Mouse (Mus musculus) heart, postnatal 0 days (tissue): Measurements from ENCODE around the gene Prol1. TPM values are rescaled to one million over a fixed set of nuclear protein-coding genes. Genes with fewer than 3 reads are reported as not detected.

Source experiments
- ATAC-seq: fragments of 200-750 bp; cut with Nextera tagmentation; 2 replicates; pipeline ENCODE4 v1.8.0; 2017; ENCODE audit warnings: low read depth, moderate number of reproducible peaks, moderate library complexity; ENCODE audit not compliant: insufficient read depth
- DNase-seq: peaks from one replicate; pipeline ENCODE4 v3.0.0-alpha.2; 2016; ENCODE audit warnings: low spot score
- H3K27ac ChIP-seq: fragments of 300-500 bp; sonication (generic); 2 replicates; pipeline ENCODE4 v1.5.1; 2014; ENCODE audit warnings: low read depth, mild to moderate bottlenecking
- H3K27me3 ChIP-seq: fragments of 300-500 bp; sonication (generic); 2 replicates; pipeline ENCODE4 v1.6.1; 2014; ENCODE audit warnings: low read length, mixed read lengths; ENCODE audit not compliant: control insufficient read depth, insufficient read depth
- H3K36me3 ChIP-seq: fragments of 300-500 bp; sonication (generic); replicated peaks from 2 replicates; pipeline ENCODE4 v1.6.1; 2014; ENCODE audit warnings: low read length, mixed read lengths; ENCODE audit not compliant: control insufficient read depth, insufficient read depth
- H3K4me1 ChIP-seq: fragments of 300-500 bp; sonication (generic); 2 replicates; pipeline ENCODE4 v1.6.1; 2014; ENCODE audit warnings: antibody characterized with exemption; ENCODE audit not compliant: control insufficient read depth, insufficient read depth
- H3K4me2 ChIP-seq: fragments of 300-500 bp; sonication (generic); 2 replicates; pipeline ENCODE4 v1.6.1; 2014; ENCODE audit warnings: low read depth, mild to moderate bottlenecking, low read length, moderate library complexity
- H3K4me3 ChIP-seq: fragments of 300-500 bp; sonication (generic); 2 replicates; pipeline ENCODE4 v1.5.1; 2014; ENCODE audit warnings: low read depth, low read length
- H3K9ac ChIP-seq: fragments of 300-500 bp; sonication (generic); replicated peaks from 2 replicates; pipeline ENCODE4 v1.6.1; 2014; ENCODE audit warnings: low read depth, low read length, mixed read lengths
- H3K9me3 ChIP-seq: fragments of 300-500 bp; sonication (generic); replicated peaks from 2 replicates; pipeline ENCODE4 v1.6.1; 2016; ENCODE audit warnings: low read length; ENCODE audit not compliant: control insufficient read depth
- CTCF ChIP-seq: IDR thresholded peaks from 2 replicates; pipeline ENCODE4 v1.5.1; 2016; ENCODE audit warnings: antibody characterized with exemption, control low read depth, low read depth
- EP300 ChIP-seq: IDR thresholded peaks from 2 replicates; pipeline ENCODE4 v1.6.1; 2016; ENCODE audit warnings: antibody characterized with exemption, low read depth
- WGBS: fragments of 180-500 bp; shearing (Covaris S2); extraction: QIAGEN DNeasy Blood & Tissue Kit; methylation state at CpG from one replicate; pipeline ENCODE4 v1.1.7; 2014; 5-methylcytosine and 5-hydroxymethylcytosine counted together
- polyA plus RNA-seq: library from polyadenylated mRNA; unstranded; fragments of >200 nt; fragmentation: Nextera tagmentation; extraction: Ambion mirVana; gene quantifications from 2 replicates; pipeline ENCODE4 v1.2.1, GENCODE M21; 2015
- total RNA-seq: library from RNA; depleted of rRNA; stranded (reverse); fragments of >200 nt; gene quantifications from 2 replicates; pipeline ENCODE4 v1.2.3, GENCODE M21; 2014; ENCODE audit warnings: low replicate concordance; rRNA removed

The Prol1 gene
- total and polyA plus RNA-seq, 2 experiments from 2014 or later, result not detected

- H3K36me3 ChIP-seq, result no peaks in the 10 kb centered on the region
- H3K9ac ChIP-seq, result no peak overlapping the region
- no peak for DNase-seq
- 45% methylated on average over 6 of the region's 6 CpGs for WGBS
- ATAC-seq, result no peak
- no peak overlapping the region for H3K27ac ChIP-seq
- no peak for TF ChIP-seq EP300
- H3K27me3 ChIP-seq, result no peaks in the 10 kb centered on the region
- no peaks in the 10 kb centered on the region for H3K4me1 ChIP-seq
- H3K9me3 ChIP-seq, result no peaks in the 10 kb centered on the region
- no peak overlapping the region for H3K4me3 ChIP-seq
- no peak overlapping the region for H3K4me2 ChIP-seq
These were observed 53.6 kb downstream of the Prol1 start for GRCm38 (mm10) chr5:88370578-88371232.

GRCm38 (mm10) chr5:88372563-88372962 is 55.5 kb downstream of the Prol1 start:
- no peaks in the 10 kb centered on the region for H3K4me1 ChIP-seq
- H3K4me2 ChIP-seq, result no peak overlapping the region
- no peak overlapping the region for H3K27ac ChIP-seq
- no peak for DNase-seq
- no peaks in the 10 kb centered on the region for H3K27me3 ChIP-seq
- H3K9me3 ChIP-seq, result no peaks in the 10 kb centered on the region
- no peak overlapping the region for H3K4me3 ChIP-seq
- TF ChIP-seq CTCF (no peak), EP300 (no peak)
- ATAC-seq, result no peak
- 71% methylated on average over 6 of the region's 6 CpGs for WGBS
- no peak overlapping the region for H3K9ac ChIP-seq
- no peaks in the 10 kb centered on the region for H3K36me3 ChIP-seq

- Histone ChIP-seq H3K4me3 (no peak within 1 kb of the TSS), H3K27me3 (no peaks in the 10 kb centered on the region), H3K9ac (no peak within 1 kb of the TSS), H3K4me1 (no peaks in the 10 kb centered on the region), H3K36me3 (no peaks in the 10 kb centered on the region), H3K4me2 (no peak within 1 kb of the TSS), H3K9me3 (no peaks in the 10 kb centered on the region), H3K27ac (no peak within 1 kb of the TSS)
- no peak for TF ChIP-seq EP300
- no peak for TF ChIP-seq CTCF
- 69% methylated on average over 4 of the region's 4 CpGs for WGBS
- DNase-seq, result no peak
- ATAC-seq, result no peak
These were observed 58.7 kb downstream of the Prol1 start, which contains the start of gene Amtn for GRCm38 (mm10) chr5:88375808-88376207. Amtn (plus strand) TSS chr5:88376108.

Other genes starting within 250 kb of the Prol1 start
- not detected in 2 replicates for gene Smr2, start 230.8 kb upstream of the Prol1 start, total RNA-seq
- gene Smr2, start 230.8 kb upstream of the Prol1 start, polyA plus RNA-seq, result not detected in 2 replicates
- not detected in 2 replicates for gene Gm11116, start 205.8 kb upstream of the Prol1 start, total RNA-seq
- gene Gm11116, start 205.8 kb upstream of the Prol1 start, polyA plus RNA-seq, result not detected in 2 replicates
- gene Gm11115, start 163.2 kb upstream of the Prol1 start, total RNA-seq, result not detected in 2 replicates
- gene Gm11115, start 163.2 kb upstream of the Prol1 start, polyA plus RNA-seq, result not detected in 2 replicates
- not detected in 2 replicates for gene Gm7714, start 48.4 kb upstream of the Prol1 start, total RNA-seq
- gene Gm7714, start 48.4 kb upstream of the Prol1 start, polyA plus RNA-seq, result not detected in 2 replicates
- gene Amtn, start 58.8 kb downstream of the Prol1 start, total RNA-seq, result not detected in 2 replicates
- not detected in 2 replicates for gene Amtn, start 58.8 kb downstream of the Prol1 start, polyA plus RNA-seq
- not detected in 2 replicates for gene Ambn, start 138.7 kb downstream of the Prol1 start, total RNA-seq
- not detected in 2 replicates for gene Ambn, start 138.7 kb downstream of the Prol1 start, polyA plus RNA-seq
- gene Enam, start 170.7 kb downstream of the Prol1 start, total RNA-seq, result not detected in 2 replicates
- not detected in 2 replicates for gene Enam, start 170.7 kb downstream of the Prol1 start, polyA plus RNA-seq
- not detected in 2 replicates for gene Jchain, start 210.6 kb downstream of the Prol1 start, total RNA-seq
- gene Jchain, start 210.6 kb downstream of the Prol1 start, polyA plus RNA-seq, result 0.05 and 0.10 TPM in 2 replicates
- gene Utp3, start 237.2 kb downstream of the Prol1 start, total RNA-seq, result 6.3 and 13.4 TPM in 2 replicates
- gene Utp3, start 237.2 kb downstream of the Prol1 start, polyA plus RNA-seq, result 36.1 and 37.2 TPM in 2 replicates
- gene Rufy3, start 247.7 kb downstream of the Prol1 start, total RNA-seq, result 12.7 and 15.2 TPM in 2 replicates
- gene Rufy3, start 247.7 kb downstream of the Prol1 start, polyA plus RNA-seq, result 6.8 and 7.3 TPM in 2 replicates